Mouse (Mus musculus) liver, embryonic 11.5 days (tissue): ENCODE measurements around the gene Plekhg3. TPM values are rescaled to one million over a fixed set of nuclear protein-coding genes. Genes with fewer than 3 reads are reported as not detected.

Experiments
- ATAC-seq: fragments of 200-750 bp; cut with Nextera tagmentation; replicated peaks from 2 replicates; pipeline ENCODE4 v1.8.0; 2017; ENCODE audit warnings: moderate number of reproducible peaks, mild to moderate bottlenecking, moderate TSS enrichment, moderate library complexity; ENCODE audit not compliant: low FRiP score
- DNase-seq: peaks from one replicate; pipeline ENCODE4 v3.0.0-alpha.2; 2017; ENCODE audit warnings: low spot score
- H3K27ac ChIP-seq: fragments of 300-500 bp; sonication (generic); 2 replicates; pipeline ENCODE4 v1.5.1; 2014; ENCODE audit warnings: mild to moderate bottlenecking, low read depth, low read length, control low read depth
- H3K27me3 ChIP-seq: fragments of 300-500 bp; sonication (generic); replicated peaks from 2 replicates; pipeline ENCODE4 v1.6.1; 2014; ENCODE audit warnings: low read length, mixed read lengths; ENCODE audit not compliant: control insufficient read depth, insufficient read depth
- H3K36me3 ChIP-seq: fragments of 300-500 bp; sonication (generic); 2 replicates; pipeline ENCODE4 v1.6.1; 2014; ENCODE audit warnings: mild to moderate bottlenecking, low read length, moderate library complexity, mixed read lengths; ENCODE audit not compliant: control insufficient read depth, insufficient read depth
- H3K4me1 ChIP-seq: fragments of 300-500 bp; sonication (generic); replicated peaks from 2 replicates; pipeline ENCODE4 v1.6.1; 2014; ENCODE audit warnings: low read length, mixed read lengths; ENCODE audit not compliant: control insufficient read depth, insufficient read depth
- H3K4me2 ChIP-seq: fragments of 300-500 bp; sonication (generic); 2 replicates; pipeline ENCODE4 v1.6.1; 2014; ENCODE audit warnings: mild to moderate bottlenecking, control low read depth, moderate library complexity
- H3K4me3 ChIP-seq: fragments of 300-500 bp; sonication (generic); 2 replicates; pipeline ENCODE4 v1.5.1; 2014; ENCODE audit warnings: low read depth, low read length, control low read depth
- H3K9ac ChIP-seq: fragments of 300-500 bp; sonication (generic); 2 replicates; pipeline ENCODE4 v1.6.1; 2014; ENCODE audit warnings: low read depth, low read length, control low read depth
- H3K9me3 ChIP-seq: fragments of 300-500 bp; sonication (generic); 2 replicates; pipeline ENCODE4 v1.6.1; 2016; ENCODE audit warnings: low read length, inconsistent platforms, mixed read lengths; ENCODE audit not compliant: control insufficient read depth
- WGBS: fragments of 180-500 bp; shearing (Covaris S2); extraction: QIAGEN DNeasy Blood & Tissue Kit; methylation state at CpG from one replicate; pipeline ENCODE4 v1.1.7; 2014; 5-methylcytosine and 5-hydroxymethylcytosine counted together
- polyA plus RNA-seq: library from polyadenylated mRNA; unstranded; fragments of >200 nt; fragmentation: Nextera tagmentation; extraction: Ambion mirVana; gene quantifications from 2 replicates; pipeline ENCODE4 v1.2.1, GENCODE M21; 2014

The Plekhg3 gene
- polyA plus RNA-seq, 1 experiment from 2014 or later: 4.1 TPM

- ATAC-seq (no peak), DNase-seq (no peak)
- 1% methylated on average over 31 of the region's 31 CpGs for WGBS
- Histone ChIP-seq H3K4me2 (peak overlapping the region; percentile 92), H3K9ac (peak overlapping the region; percentile 64), H3K36me3 (no peaks in the 10 kb centered on the region), H3K27me3 (peaks cover 74% of the 10 kb centered on the region), H3K4me1 (peaks cover 27% of the 10 kb centered on the region), H3K27ac (no peak overlapping the region), H3K9me3 (no peaks in the 10 kb centered on the region), H3K4me3 (peak overlapping the region; percentile 71)
These were observed 2.3 kb downstream of the Plekhg3 start for GRCm38 (mm10) chr12:76532926-76533376.

GRCm38 (mm10) chr12:76533377-76534222, 2.9 kb downstream of the Plekhg3 start:
- H3K9me3 ChIP-seq: no peaks in the 10 kb centered on the region
- no peaks in the 10 kb centered on the region; the same call in 1 of the 2 replicates for H3K36me3 ChIP-seq
- WGBS: under 1% methylated on average over 68 of the region's 74 CpGs
- peak overlapping the region; percentile 70; the same call in 1 of the 2 replicates for H3K27ac ChIP-seq
- peak overlapping the region; percentile 71 for H3K4me3 ChIP-seq
- peak overlapping the region; percentile 92 for H3K4me2 ChIP-seq
- H3K27me3 ChIP-seq: peaks cover 70% of the 10 kb centered on the region
- DNase-seq (peak; percentile 81), ATAC-seq (peak; percentile 69)
- H3K4me1 ChIP-seq: peaks cover 29% of the 10 kb centered on the region
- peak overlapping the region; percentile 64 for H3K9ac ChIP-seq

- peaks cover 27% of the 10 kb centered on the region for H3K4me1 ChIP-seq
These were observed 3.5 kb downstream of the Plekhg3 start for GRCm38 (mm10) chr12:76534233-76534632.

GRCm38 (mm10) chr12:76534641-76535283, 4.1 kb downstream of the Plekhg3 start:
- H3K9ac ChIP-seq: peak overlapping the region; percentile 28
- DNase-seq (no peak), ATAC-seq (no peak)
- H3K4me2 ChIP-seq: peak overlapping the region; percentile 92
- H3K27ac ChIP-seq: peak overlapping the region; percentile 55; the same call in 1 of the 2 replicates
- no peaks in the 10 kb centered on the region for H3K9me3 ChIP-seq
- peaks cover 59% of the 10 kb centered on the region for H3K27me3 ChIP-seq
- H3K36me3 ChIP-seq: no peaks in the 10 kb centered on the region; the same call in 1 of the 2 replicates
- 13% methylated on average over 9 of the region's 9 CpGs for WGBS
- H3K4me3 ChIP-seq: peak overlapping the region; percentile 71
- H3K4me1 ChIP-seq: peaks cover 27% of the 10 kb centered on the region

More at GRCm38 (mm10) chr12:76534233-76534632, 3.5 kb downstream of the Plekhg3 start:
- Histone ChIP-seq H3K9ac (peak overlapping the region; percentile 64), H3K9me3 (no peaks in the 10 kb centered on the region), H3K27ac (peak overlapping the region; percentile 70; the same call in 1 of the 2 replicates), H3K36me3 (no peaks in the 10 kb centered on the region; the same call in 1 of the 2 replicates), H3K4me3 (peak overlapping the region; percentile 71), H3K4me2 (peak overlapping the region; percentile 92), H3K27me3 (peaks cover 64% of the 10 kb centered on the region)
- under 1% methylated on average over 11 of the region's 11 CpGs for WGBS
- ATAC-seq: no peak
- DNase-seq: no peak

- 59% methylated on average over 9 of the region's 9 CpGs for WGBS
- H3K4me2 ChIP-seq: peak overlapping the region; percentile 92
- H3K27ac ChIP-seq: peak overlapping the region; percentile 40
- H3K27me3 ChIP-seq: peaks cover 52% of the 10 kb centered on the region
- 0 out of 2 replicates have a peak overlapping the region, but pooled peaks have one; percentile 25 for H3K9ac ChIP-seq
- no peaks in the 10 kb centered on the region; the same call in 1 of the 2 replicates for H3K36me3 ChIP-seq
- H3K4me1 ChIP-seq: peaks cover 27% of the 10 kb centered on the region
- no peaks in the 10 kb centered on the region for H3K9me3 ChIP-seq
- no peak for DNase-seq
- ATAC-seq: 0 out of 2 replicates have a peak, but pooled peaks have one; percentile 26
- peak overlapping the region; percentile 71; the same call in 1 of the 2 replicates for H3K4me3 ChIP-seq
These were observed 4.8 kb downstream of the Plekhg3 start for GRCm38 (mm10) chr12:76535471-76535900.

- no peak overlapping the region for H3K4me3 ChIP-seq
- no peak overlapping the region for H3K27ac ChIP-seq
- ATAC-seq (no peak), DNase-seq (no peak)
- peaks cover 34% of the 10 kb centered on the region for H3K4me1 ChIP-seq
- peaks cover 40% of the 10 kb centered on the region for H3K27me3 ChIP-seq
- H3K4me2 ChIP-seq: peak overlapping the region; percentile 8; the same call in 1 of the 2 replicates
- 68% methylated on average over 8 of the region's 8 CpGs for WGBS
- no peak overlapping the region for H3K9ac ChIP-seq
- H3K36me3 ChIP-seq: no peaks in the 10 kb centered on the region; the same call in 1 of the 2 replicates
- no peaks in the 10 kb centered on the region for H3K9me3 ChIP-seq
These were observed 6.0 kb downstream of the Plekhg3 start for GRCm38 (mm10) chr12:76536591-76537153.

- peaks cover 32% of the 10 kb centered on the region for H3K27me3 ChIP-seq
- WGBS: 37% methylated on average over 8 of the region's 8 CpGs
These were observed 6.7 kb downstream of the Plekhg3 start for GRCm38 (mm10) chr12:76537434-76537833.

GRCm38 (mm10) chr12:76540169-76540568, 9.5 kb downstream of the Plekhg3 start:
- Histone ChIP-seq H3K27ac (no peak overlapping the region), H3K27me3 (peaks cover 6% of the 10 kb centered on the region), H3K9ac (no peak overlapping the region), H3K4me2 (no peak overlapping the region), H3K9me3 (no peaks in the 10 kb centered on the region), H3K36me3 (no peaks in the 10 kb centered on the region; the same call in 1 of the 2 replicates), H3K4me1 (peaks cover 24% of the 10 kb centered on the region), H3K4me3 (no peak overlapping the region)
- ATAC-seq: no peak
- no peak for DNase-seq
- 72% methylated on average over 3 of the region's 3 CpGs for WGBS

More at GRCm38 (mm10) chr12:76537434-76537833, 6.7 kb downstream of the Plekhg3 start:
- ATAC-seq: 0 out of 2 replicates have a peak, but pooled peaks have one; percentile 18
- Histone ChIP-seq H3K9ac (no peak overlapping the region), H3K4me1 (peaks cover 34% of the 10 kb centered on the region), H3K27ac (no peak overlapping the region), H3K36me3 (no peaks in the 10 kb centered on the region; the same call in 1 of the 2 replicates), H3K4me2 (peak overlapping the region; percentile 22; the same call in 1 of the 2 replicates), H3K4me3 (no peak overlapping the region), H3K9me3 (no peaks in the 10 kb centered on the region)
- DNase-seq: no peak
